Mouse (Mus musculus) bone marrow macrophage, adult 2 months (primary cell): ENCODE results near the gene Hdgf. TPM values are rescaled to one million over a fixed set of nuclear protein-coding genes. Genes with fewer than 3 reads are reported as not detected.
A peak's percentile ranks its signal among the peaks of the same experiment; 100 is the strongest.

Source experiments
- H3K27ac ChIP-seq: 2 replicates; pipeline ENCODE4 v1.5.1; 2012; ENCODE audit warnings: low read depth, low read length; ENCODE audit not compliant: insufficient read depth
- H3K4me1 ChIP-seq: 2 replicates; pipeline ENCODE4 v1.6.1; 2012; ENCODE audit warnings: low read length; ENCODE audit not compliant: control insufficient read depth, insufficient read depth
- H3K4me3 ChIP-seq: 2 replicates; pipeline ENCODE4 v1.5.1; 2012; ENCODE audit warnings: mild to moderate bottlenecking, low read length, moderate library complexity; ENCODE audit not compliant: insufficient read depth
- CTCF ChIP-seq: IDR thresholded peaks from 2 replicates; pipeline ENCODE4 v1.5.1; 2012; ENCODE audit warnings: low read depth, mild to moderate bottlenecking, low read length, moderate library complexity
- POLR2A ChIP-seq: IDR thresholded peaks from 2 replicates; pipeline ENCODE4 v1.6.1; 2012; ENCODE audit warnings: mild to moderate bottlenecking, low read depth, low read length, borderline replicate concordance
- polyA plus RNA-seq: library from polyadenylated mRNA; stranded (reverse); fragments of >200 nt; gene quantifications from 2 replicates; pipeline ENCODE4 v1.2.4, GENCODE M21; 2012; ENCODE audit not compliant: missing spikeins, insufficient read depth, insufficient read length

The Hdgf gene
- polyA plus RNA-seq, 1 experiment = 170 TPM

DNA sequence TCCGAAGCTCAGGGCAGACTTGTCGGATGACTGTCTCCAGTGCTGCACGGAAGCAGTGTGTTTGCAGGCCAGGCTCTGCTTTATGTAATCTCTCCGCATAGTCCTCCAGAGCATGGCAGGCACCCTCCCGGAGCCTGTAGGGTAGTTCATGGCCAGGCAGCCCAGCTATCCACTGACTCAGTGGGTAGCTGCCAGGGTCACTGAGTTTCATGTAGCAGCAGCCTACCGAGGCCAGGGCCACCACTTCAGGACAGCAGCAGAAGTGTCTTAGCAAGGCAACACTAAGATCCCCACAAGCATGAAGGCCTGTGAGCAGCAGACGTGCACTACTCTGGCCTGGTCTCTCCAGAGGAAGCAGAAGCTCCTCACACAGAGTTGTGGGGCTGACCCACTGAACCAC lies 18.9 kb downstream of the Hdgf start:
- TF ChIP-seq POLR2A = no peak
- peaks cover 4% of the 10 kb centered on the region; the same call in 1 of the 2 replicates for H3K4me1 ChIP-seq
- no peak overlapping the region for H3K4me3 ChIP-seq
- H3K27ac ChIP-seq = no peak overlapping the region

DNA sequence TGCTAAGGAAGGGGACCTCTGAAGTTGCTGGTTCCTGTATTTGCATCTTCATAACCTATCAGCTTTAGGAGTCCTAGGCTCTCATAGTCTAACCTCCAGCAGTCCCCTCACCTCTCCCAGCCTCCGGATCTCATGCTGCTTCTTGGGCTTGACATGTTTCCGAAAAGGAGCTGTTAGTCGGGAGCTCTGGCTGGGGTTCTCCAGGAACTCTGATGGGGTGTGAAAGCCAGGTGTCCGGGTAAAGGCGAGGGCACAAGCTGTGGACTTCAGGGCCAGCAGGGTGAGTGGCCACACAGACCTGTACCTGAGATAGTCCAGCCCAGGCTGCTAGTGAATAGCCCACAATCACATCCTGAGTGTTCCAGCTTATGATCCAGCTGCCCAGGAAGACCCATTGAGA lies 21.3 kb downstream of the Hdgf start:
- H3K27ac ChIP-seq = no peak overlapping the region
- peaks cover 13% of the 10 kb centered on the region for H3K4me1 ChIP-seq

DNA sequence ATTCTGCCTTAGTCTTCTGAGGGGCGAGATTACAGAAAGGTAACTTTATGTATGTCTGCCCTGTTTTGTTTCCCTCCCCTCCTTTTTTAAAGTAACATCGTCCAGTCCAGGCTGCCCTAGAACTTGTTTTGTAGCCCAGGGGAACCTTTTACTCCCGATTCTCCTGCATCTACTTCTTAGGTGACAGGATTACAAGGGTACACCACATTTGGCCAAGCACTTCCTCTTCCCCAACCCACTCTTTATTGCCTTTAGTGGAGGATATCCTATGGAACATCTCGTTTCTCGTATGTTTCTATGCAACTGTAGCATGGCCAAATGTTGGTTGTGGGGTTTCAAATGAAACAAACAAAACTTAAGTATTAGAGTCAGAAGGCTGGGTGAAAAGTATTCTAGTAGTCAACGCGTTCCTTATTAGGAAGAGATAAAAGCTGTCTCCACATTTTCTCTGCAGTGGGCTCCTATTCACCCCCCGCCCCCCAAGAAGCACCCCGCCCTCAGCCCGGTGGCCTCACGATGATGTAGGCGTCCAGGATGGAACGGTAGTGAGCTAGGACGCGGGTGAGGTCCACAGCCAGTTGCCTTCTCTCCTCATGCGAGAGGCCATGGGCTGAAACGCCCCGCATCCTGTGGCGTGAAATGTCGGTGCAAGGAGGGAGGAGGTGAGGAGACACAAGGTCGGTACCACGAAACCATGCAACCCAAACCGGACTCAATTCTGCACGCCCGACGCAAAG lies 23.4 kb downstream of the Hdgf start:
- TF ChIP-seq CTCF (no peak), POLR2A (no peak)
- peaks cover 17% of the 10 kb centered on the region for H3K4me1 ChIP-seq
- H3K4me3 ChIP-seq = peak overlapping the region; percentile 93
- H3K27ac ChIP-seq = peak overlapping the region; percentile 59

More for the DNA sequence above, 21.3 kb downstream of the Hdgf start:
- H3K4me3 ChIP-seq = no peak overlapping the region
- TF ChIP-seq POLR2A (no peak), CTCF (no peak)

DNA sequence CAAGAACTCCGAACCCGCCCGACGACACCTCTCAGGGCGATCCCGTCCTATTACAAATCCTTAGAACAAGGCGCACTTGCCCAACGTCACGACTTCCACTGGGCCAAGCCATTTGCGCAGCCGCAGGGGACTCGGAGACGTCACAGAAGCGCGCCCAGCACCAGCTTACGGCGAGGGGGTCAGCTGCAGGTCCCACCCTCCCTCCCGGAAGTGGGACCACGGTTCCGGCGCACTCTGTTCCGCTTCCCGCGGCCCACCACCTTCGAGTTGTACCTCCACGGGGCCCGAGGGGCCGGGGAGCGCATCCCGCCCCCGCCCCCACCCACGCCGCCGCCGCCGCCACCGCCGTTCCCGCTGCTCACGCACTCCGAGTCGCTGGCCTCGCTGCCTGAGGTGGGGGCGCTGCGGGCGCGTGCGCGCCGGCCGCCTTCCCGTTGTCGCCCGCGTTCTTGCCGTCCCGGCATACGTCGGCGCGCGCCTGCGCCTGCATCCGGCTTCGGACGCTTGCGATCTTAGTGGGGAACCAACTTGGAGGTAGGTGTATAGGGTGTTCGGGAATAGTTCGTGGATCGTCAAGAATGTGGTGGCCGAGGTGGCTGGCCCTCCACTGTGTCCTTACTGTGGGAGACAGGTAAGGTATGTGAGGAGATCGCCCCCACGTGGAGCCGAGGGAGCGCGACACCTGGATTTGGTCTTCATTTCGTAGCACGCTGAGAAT lies 24.1 kb downstream of the Hdgf start, which contains the start of the genes Isg20l2 and Rrnad1:
TSS of gene Isg20l2 (plus strand) at position 237 of the 718 bp plus-strand sequence.
TSS of gene Rrnad1 (minus strand) at position 640 of the 718 bp plus-strand sequence.
- Histone ChIP-seq H3K4me3 (peak within 1 kb of the TSS; percentile 93), H3K4me1 (peaks cover 17% of the 10 kb centered on the region), H3K27ac (peak within 1 kb of the TSS; percentile 59)
- TF ChIP-seq POLR2A = no peak
- TF ChIP-seq CTCF = peak; percentile 74

DNA sequence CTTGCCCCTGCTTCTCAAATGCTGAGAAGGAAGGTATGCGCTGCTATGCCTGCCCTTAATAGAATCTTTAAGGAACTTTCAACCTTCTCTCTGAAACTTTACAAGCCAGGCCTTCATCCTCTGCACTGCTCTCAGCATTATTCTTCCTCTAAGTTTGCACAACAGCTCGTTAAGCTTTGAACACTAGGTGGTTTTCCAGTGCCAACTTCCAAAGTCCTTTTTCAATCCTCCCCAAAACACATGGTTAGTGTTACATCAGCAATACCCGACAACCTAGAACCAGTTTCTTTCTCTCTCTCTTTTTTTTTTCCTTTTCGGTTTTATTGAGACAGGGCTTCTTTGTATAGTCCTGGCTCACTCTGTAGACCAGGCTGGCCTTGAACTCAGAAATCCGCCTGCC lies 27.9 kb downstream of the Hdgf start:
- peaks cover 17% of the 10 kb centered on the region for H3K4me1 ChIP-seq
- no peak for TF ChIP-seq POLR2A
- TF ChIP-seq CTCF = no peak
- no peak overlapping the region for H3K4me3 ChIP-seq
- no peak overlapping the region for H3K27ac ChIP-seq

DNA sequence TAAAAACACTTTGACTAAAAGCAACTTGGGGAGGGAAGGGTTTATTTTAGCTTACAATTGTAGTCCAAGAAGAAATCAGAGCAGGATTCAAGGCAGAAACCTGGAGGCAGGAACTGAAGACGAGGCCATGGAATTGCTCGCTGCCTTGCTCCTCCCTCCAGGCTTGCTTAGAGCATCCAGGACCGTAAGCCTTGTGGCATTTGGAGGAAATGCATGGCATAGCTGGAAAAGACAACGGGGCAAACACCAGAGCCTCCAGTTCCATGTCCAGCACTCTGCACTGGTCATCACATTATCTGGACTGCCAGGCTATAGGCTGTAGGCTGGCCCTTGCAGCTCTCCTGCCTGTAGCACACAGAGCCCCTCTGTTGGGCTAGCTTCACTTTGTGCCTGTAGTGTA lies 28.4 kb downstream of the Hdgf start:
- no peak overlapping the region for H3K27ac ChIP-seq
- H3K4me3 ChIP-seq = no peak overlapping the region
- TF ChIP-seq POLR2A = no peak
- peaks cover 17% of the 10 kb centered on the region for H3K4me1 ChIP-seq

DNA sequence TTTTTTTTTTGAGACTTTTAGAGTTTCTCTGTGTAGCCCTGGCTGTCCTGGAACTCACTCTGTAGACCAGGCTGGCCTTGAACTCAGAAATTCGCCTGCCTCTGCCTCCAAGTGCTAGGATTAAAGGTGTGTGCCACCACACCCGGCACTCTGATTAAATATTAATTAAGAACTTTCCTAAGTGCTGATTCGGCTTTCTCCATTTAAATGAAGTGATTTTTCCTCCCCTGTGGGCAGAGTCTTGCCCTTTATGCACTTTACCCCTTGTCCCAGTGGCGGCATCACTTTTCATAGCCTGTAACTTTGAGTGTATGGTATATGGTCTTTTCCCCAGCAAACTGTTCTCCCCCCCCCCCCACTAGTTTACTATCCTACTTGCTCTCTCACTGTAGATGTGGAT lies 29.1 kb downstream of the Hdgf start:
- Histone ChIP-seq H3K4me1 (peaks cover 17% of the 10 kb centered on the region), H3K4me3 (no peak overlapping the region)
- TF ChIP-seq CTCF (no peak), POLR2A (no peak)

DNA sequence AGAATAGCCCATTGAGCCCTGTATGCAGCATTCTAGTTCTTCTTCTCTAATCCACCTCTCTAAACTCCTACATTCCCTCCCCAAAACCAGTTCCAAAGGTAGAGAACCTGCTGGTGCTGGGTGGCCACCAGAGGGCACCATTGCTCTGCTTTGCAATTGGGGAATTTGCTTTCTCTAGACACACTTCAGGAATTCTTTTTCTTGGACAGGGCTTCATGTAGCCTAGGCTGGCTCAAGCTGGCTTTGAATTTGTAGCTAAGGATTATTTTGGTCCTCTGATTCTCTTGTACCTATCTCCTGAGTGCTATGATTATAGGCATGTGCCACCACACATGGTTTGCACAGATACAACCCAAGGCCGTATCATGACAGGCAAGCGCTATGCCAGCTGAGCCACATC lies 29.7 kb downstream of the Hdgf start:
- Histone ChIP-seq H3K4me3 (no peak overlapping the region), H3K27ac (no peak overlapping the region), H3K4me1 (peaks cover 17% of the 10 kb centered on the region)
- TF ChIP-seq POLR2A = no peak
- TF ChIP-seq CTCF = peak; percentile 93

More for the DNA sequence above, 29.1 kb downstream of the Hdgf start:
- no peak overlapping the region for H3K27ac ChIP-seq

DNA sequence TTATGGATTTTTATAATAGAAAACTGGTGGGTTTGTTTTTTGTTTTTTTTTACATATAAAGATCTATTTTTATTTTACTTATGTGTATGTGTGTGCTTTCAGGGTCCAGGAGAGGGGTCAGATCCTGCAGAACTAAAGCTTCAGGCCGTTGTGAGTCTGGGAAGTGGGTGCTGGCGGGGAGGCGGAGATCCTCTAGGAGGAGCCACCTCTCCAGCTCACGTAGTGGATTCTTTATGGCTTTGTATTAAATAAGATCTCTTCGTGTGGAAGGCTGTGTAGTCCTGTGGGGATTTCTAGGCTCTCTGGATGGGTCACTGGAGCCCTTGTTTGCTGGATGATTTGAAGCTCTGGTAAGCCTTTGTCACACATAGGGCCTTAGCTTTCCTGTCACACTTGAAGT lies 34.5 kb downstream of the Hdgf start:
- H3K4me1 ChIP-seq = no peaks in the 10 kb centered on the region
- H3K27ac ChIP-seq = no peak overlapping the region
- no peak for TF ChIP-seq POLR2A
- no peak for TF ChIP-seq CTCF
- H3K4me3 ChIP-seq = no peak overlapping the region

DNA sequence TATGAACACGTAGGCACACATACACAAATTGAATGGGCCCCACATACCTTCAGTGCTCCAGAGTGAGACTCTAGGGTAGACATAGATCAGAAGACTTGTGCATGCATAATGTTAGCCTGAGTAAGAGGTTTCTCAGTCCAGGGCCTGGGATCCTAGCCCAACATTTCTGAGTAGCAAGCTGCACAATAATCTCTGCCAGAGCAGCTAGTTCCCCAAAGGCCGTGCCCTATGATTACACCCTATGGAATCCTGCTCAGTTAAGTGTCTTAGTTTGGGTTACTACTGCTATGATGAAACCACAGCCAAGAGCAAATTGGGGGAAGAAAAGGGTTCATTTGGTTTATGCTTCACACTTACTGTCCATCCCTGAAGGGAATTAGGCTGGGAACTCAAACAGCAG lies 36.4 kb downstream of the Hdgf start:
- Histone ChIP-seq H3K4me1 (peaks cover 6% of the 10 kb centered on the region; the same call in 1 of the 2 replicates), H3K4me3 (no peak overlapping the region), H3K27ac (no peak overlapping the region)
- no peak for TF ChIP-seq POLR2A
- TF ChIP-seq CTCF = no peak

DNA sequence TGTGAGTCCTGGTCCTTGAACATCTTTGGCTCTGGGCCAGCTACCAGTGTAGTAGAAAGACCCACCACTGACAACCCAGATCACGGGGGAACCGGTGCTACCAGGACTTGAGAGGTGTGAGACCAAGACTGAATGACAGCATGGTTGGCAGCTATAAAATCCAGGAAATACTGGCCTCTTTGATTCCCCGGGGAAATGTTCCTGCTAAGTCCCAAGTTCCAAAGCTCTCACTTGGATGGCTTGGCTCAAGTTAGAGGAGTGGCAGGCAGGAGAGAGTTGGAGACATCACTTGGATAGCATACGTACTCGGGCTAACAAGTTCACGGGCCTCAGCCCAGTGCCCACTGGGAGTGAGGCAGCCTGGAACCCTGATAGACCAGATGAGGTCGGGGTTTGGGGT lies 37.5 kb downstream of the Hdgf start:
- TF ChIP-seq CTCF (no peak), POLR2A (no peak)
- Histone ChIP-seq H3K27ac (no peak overlapping the region), H3K4me1 (peaks cover 6% of the 10 kb centered on the region; the same call in 1 of the 2 replicates), H3K4me3 (no peak overlapping the region)
